Mouse (Mus musculus) forebrain, embryonic 14.5 days (tissue): ENCODE measurements around the gene Lpcat4. TPM values are rescaled to one million over a fixed set of nuclear protein-coding genes. Genes with fewer than 3 reads are reported as not detected.

ENCODE experiments used
- ATAC-seq: fragments of 200-750 bp; cut with Nextera tagmentation; 2 replicates; pipeline ENCODE4 v1.8.0; 2017; ENCODE audit warnings: mild to moderate bottlenecking, moderate library complexity
- DNase-seq: peaks from one replicate; pipeline ENCODE4 v3.0.0-alpha.2; 2015; ENCODE audit warnings: low spot score
- H3K27ac ChIP-seq: fragments of 300-500 bp; sonication (generic); 2 replicates; pipeline ENCODE4 v1.5.1; 2014; ENCODE audit warnings: low read depth, mild to moderate bottlenecking, control low read depth, low read length, moderate library complexity
- H3K27me3 ChIP-seq: fragments of 300-500 bp; sonication (generic); replicated peaks from 2 replicates; pipeline ENCODE4 v1.6.1; 2014; ENCODE audit warnings: low read length, control low read depth, mixed read lengths; ENCODE audit not compliant: control insufficient read depth, insufficient read depth
- H3K36me3 ChIP-seq: fragments of 300-500 bp; sonication (generic); 2 replicates; pipeline ENCODE4 v1.6.1; 2014; ENCODE audit warnings: low read length, control low read depth; ENCODE audit not compliant: control insufficient read depth, insufficient read depth
- H3K4me1 ChIP-seq: fragments of 300-500 bp; sonication (generic); 2 replicates; pipeline ENCODE4 v1.6.1; 2014; ENCODE audit warnings: antibody characterized with exemption, low read length, control low read depth; ENCODE audit not compliant: control insufficient read depth, insufficient read depth
- H3K4me2 ChIP-seq: fragments of 300-500 bp; sonication (generic); 2 replicates; pipeline ENCODE4 v1.6.1; 2014; ENCODE audit warnings: mild to moderate bottlenecking, control low read depth, low read length
- H3K4me3 ChIP-seq: fragments of 300-500 bp; sonication (generic); 2 replicates; pipeline ENCODE4 v1.5.1; 2014; ENCODE audit warnings: low read depth, low read length, control low read depth
- H3K9ac ChIP-seq: fragments of 300-500 bp; sonication (generic); 2 replicates; pipeline ENCODE4 v1.6.1; 2014; ENCODE audit warnings: mild to moderate bottlenecking, low read length, control low read depth, moderate library complexity
- H3K9me3 ChIP-seq: fragments of 300-500 bp; sonication (generic); replicated peaks from 2 replicates; pipeline ENCODE4 v1.6.1; 2016; ENCODE audit warnings: low read length, control low read depth, mixed read lengths; ENCODE audit not compliant: control insufficient read depth
- WGBS: fragments of 180-500 bp; shearing (Covaris S2); extraction: QIAGEN DNeasy Blood & Tissue Kit; methylation state at CpG from one replicate; pipeline ENCODE4 v1.1.7; 2014; 5-methylcytosine and 5-hydroxymethylcytosine counted together
- polyA plus RNA-seq: library from polyadenylated mRNA; unstranded; fragments of >200 nt; fragmentation: Nextera tagmentation; extraction: Ambion mirVana; gene quantifications from 2 replicates; pipeline ENCODE4 v1.2.1, GENCODE M21; 2014

The Lpcat4 gene
- 8.1 and 13.0 TPM in 2 replicates for polyA plus RNA-seq

GRCm38 (mm10) chr2:112239212-112239934 lies at the start of gene Lpcat4:
TSS of gene Lpcat4 (plus strand) at chr2:112239468.
- Histone ChIP-seq H3K9me3 (no peaks in the 10 kb centered on the region), H3K4me1 (0 out of 2 replicates have a peak, but pooled peaks cover 3% of the 10 kb centered on the region), H3K4me2 (peak within 1 kb of the TSS; percentile 86), H3K36me3 (0 out of 2 replicates have a peak, but pooled peaks cover 2% of the 10 kb centered on the region), H3K9ac (peak within 1 kb of the TSS; percentile 85), H3K4me3 (peak within 1 kb of the TSS; percentile 74), H3K27me3 (no peaks in the 10 kb centered on the region), H3K27ac (peak within 1 kb of the TSS; percentile 97)
- under 1% methylated on average over 53 of the region's 94 CpGs for WGBS
- ATAC-seq, result peak; percentile 90
- peak; percentile 92 for DNase-seq

- Histone ChIP-seq H3K4me2 (no peak overlapping the region), H3K4me3 (no peak overlapping the region), H3K4me1 (no peaks in the 10 kb centered on the region), H3K27ac (no peak overlapping the region), H3K36me3 (no peaks in the 10 kb centered on the region), H3K9ac (no peak overlapping the region), H3K9me3 (no peaks in the 10 kb centered on the region), H3K27me3 (no peaks in the 10 kb centered on the region)
- DNase-seq (peak; percentile 87), ATAC-seq (peak; percentile 77; the same call in 1 of the 2 replicates)
- 0% methylated on average over 2 of the region's 2 CpGs for WGBS
These were observed 42.4 kb upstream of the Lpcat4 start for GRCm38 (mm10) chr2:112196859-112197258.

GRCm38 (mm10) chr2:112203056-112203455 lies 36.2 kb upstream of the Lpcat4 start:
- H3K36me3 ChIP-seq, result no peaks in the 10 kb centered on the region
- H3K4me1 ChIP-seq, result peaks cover 2% of the 10 kb centered on the region; the same call in 1 of the 2 replicates
- DNase-seq (peak; percentile 58), ATAC-seq (peak; percentile 73)
- H3K4me3 ChIP-seq, result no peak overlapping the region
- H3K9ac ChIP-seq, result no peak overlapping the region
- H3K4me2 ChIP-seq, result no peak overlapping the region
- no peaks in the 10 kb centered on the region for H3K9me3 ChIP-seq
- no peaks in the 10 kb centered on the region for H3K27me3 ChIP-seq
- 41% methylated on average over 6 of the region's 6 CpGs for WGBS
- no peak overlapping the region for H3K27ac ChIP-seq

GRCm38 (mm10) chr2:112210142-112210541 lies 29.1 kb upstream of the Lpcat4 start:
- Histone ChIP-seq H3K36me3 (no peaks in the 10 kb centered on the region), H3K27ac (no peak overlapping the region), H3K9ac (no peak overlapping the region), H3K4me2 (no peak overlapping the region), H3K27me3 (no peaks in the 10 kb centered on the region), H3K4me3 (no peak overlapping the region), H3K4me1 (no peaks in the 10 kb centered on the region), H3K9me3 (no peaks in the 10 kb centered on the region)
- WGBS, result 42% methylated on average over 6 of the region's 6 CpGs
- DNase-seq (peak; percentile 82), ATAC-seq (peak; percentile 91)

GRCm38 (mm10) chr2:112210699-112211098 lies 28.6 kb upstream of the Lpcat4 start:
- Histone ChIP-seq H3K36me3 (no peaks in the 10 kb centered on the region), H3K27me3 (no peaks in the 10 kb centered on the region), H3K9me3 (no peaks in the 10 kb centered on the region), H3K4me2 (no peak overlapping the region), H3K4me3 (no peak overlapping the region), H3K4me1 (no peaks in the 10 kb centered on the region), H3K27ac (peak overlapping the region; percentile 4; the same call in 1 of the 2 replicates), H3K9ac (no peak overlapping the region)
- ATAC-seq (peak; percentile 59), DNase-seq (no peak)
- WGBS, result 92% methylated on average over 2 of the region's 2 CpGs

- no peaks in the 10 kb centered on the region for H3K4me1 ChIP-seq
- no peaks in the 10 kb centered on the region for H3K27me3 ChIP-seq
- DNase-seq (peak; percentile 71), ATAC-seq (peak; percentile 69)
- WGBS, result 0% methylated on average over 1 of the region's 1 CpGs
- no peaks in the 10 kb centered on the region for H3K9me3 ChIP-seq
- H3K9ac ChIP-seq, result no peak overlapping the region
- H3K4me3 ChIP-seq, result no peak overlapping the region
- no peak overlapping the region for H3K27ac ChIP-seq
- H3K4me2 ChIP-seq, result no peak overlapping the region
- H3K36me3 ChIP-seq, result no peaks in the 10 kb centered on the region
These were observed 23.3 kb upstream of the Lpcat4 start for GRCm38 (mm10) chr2:112215977-112216376.

- no peaks in the 10 kb centered on the region for H3K36me3 ChIP-seq
- H3K27me3 ChIP-seq, result no peaks in the 10 kb centered on the region
- H3K27ac ChIP-seq, result no peak overlapping the region
- no peaks in the 10 kb centered on the region for H3K9me3 ChIP-seq
- no peak overlapping the region for H3K9ac ChIP-seq
- no peak for ATAC-seq
- no peak overlapping the region for H3K4me2 ChIP-seq
- no peak for DNase-seq
- H3K4me1 ChIP-seq, result no peaks in the 10 kb centered on the region
- 87% methylated on average over 6 of the region's 6 CpGs for WGBS
- no peak overlapping the region for H3K4me3 ChIP-seq
These were observed 21.7 kb upstream of the Lpcat4 start for GRCm38 (mm10) chr2:112217614-112218013.

GRCm38 (mm10) chr2:112220880-112221279 lies 18.4 kb upstream of the Lpcat4 start:
- H3K4me3 ChIP-seq, result no peak overlapping the region
- no peaks in the 10 kb centered on the region for H3K36me3 ChIP-seq
- DNase-seq (no peak), ATAC-seq (no peak)
- WGBS, result 89% methylated on average over 5 of the region's 5 CpGs
- H3K27me3 ChIP-seq, result no peaks in the 10 kb centered on the region
- no peaks in the 10 kb centered on the region for H3K4me1 ChIP-seq
- no peak overlapping the region for H3K9ac ChIP-seq
- H3K9me3 ChIP-seq, result no peaks in the 10 kb centered on the region
- no peak overlapping the region for H3K27ac ChIP-seq
- H3K4me2 ChIP-seq, result no peak overlapping the region

GRCm38 (mm10) chr2:112222607-112223006 lies 16.7 kb upstream of the Lpcat4 start:
- DNase-seq (no peak), ATAC-seq (no peak)
- H3K27me3 ChIP-seq, result no peaks in the 10 kb centered on the region
- no peak overlapping the region for H3K4me3 ChIP-seq
- H3K36me3 ChIP-seq, result no peaks in the 10 kb centered on the region
- H3K4me1 ChIP-seq, result no peaks in the 10 kb centered on the region
- no peak overlapping the region for H3K9ac ChIP-seq
- H3K9me3 ChIP-seq, result no peaks in the 10 kb centered on the region
- no peak overlapping the region for H3K27ac ChIP-seq
- no peak overlapping the region for H3K4me2 ChIP-seq
- WGBS, result 82% methylated on average over 5 of the region's 5 CpGs
